Mouse (Mus musculus): ENCODE results near the gene Gm28038. TPM values are rescaled to one million over a fixed set of nuclear protein-coding genes. Genes with fewer than 3 reads are reported as not detected.

Gene Gm28038
- polyA plus RNA-seq (2012; rRNA removed), result not detected in 2 replicates

- no peak for TF ChIP-seq POLR2A (IDR thresholded peaks at IDR 0.05; ENCODE audit: borderline replicate concordance, extremely low read depth, insufficient read depth, insufficient read length, poor library complexity, severe bottlenecking)
- TF ChIP-seq CTCF (IDR thresholded peaks at IDR 0.05; ENCODE audit: borderline replicate concordance, extremely low read depth, insufficient read depth, insufficient read length), result no peak
- no peak for DNase-seq (ENCODE audit: low read depth)
Observed at GRCm38 (mm10) chr2:30280743-30281142, at the start of gene Gm28038. Gm28038 (plus strand) TSS chr2:30281043.

- TF ChIP-seq POLR2A (IDR thresholded peaks at IDR 0.05; ENCODE audit: borderline replicate concordance, extremely low read depth, insufficient read depth, insufficient read length, poor library complexity, severe bottlenecking), result no peak
- TF ChIP-seq CTCF (IDR thresholded peaks at IDR 0.05; ENCODE audit: borderline replicate concordance, extremely low read depth, insufficient read depth, insufficient read length), result no peak
- no peak for DNase-seq (ENCODE audit: low read depth)
Observed at GRCm38 (mm10) chr2:30235593-30235992, 45.2 kb upstream of the Gm28038 start.

GRCm38 (mm10) chr2:30236426-30237198 lies 44.2 kb upstream of the Gm28038 start:
- DNase-seq (ENCODE audit: low read depth), result peak; percentile 33
- no peak for TF ChIP-seq CTCF (IDR thresholded peaks at IDR 0.05; ENCODE audit: borderline replicate concordance, extremely low read depth, insufficient read depth, insufficient read length)
- TF ChIP-seq POLR2A (IDR thresholded peaks at IDR 0.05; ENCODE audit: borderline replicate concordance, extremely low read depth, insufficient read depth, insufficient read length, poor library complexity, severe bottlenecking), result no peak

DNA sequence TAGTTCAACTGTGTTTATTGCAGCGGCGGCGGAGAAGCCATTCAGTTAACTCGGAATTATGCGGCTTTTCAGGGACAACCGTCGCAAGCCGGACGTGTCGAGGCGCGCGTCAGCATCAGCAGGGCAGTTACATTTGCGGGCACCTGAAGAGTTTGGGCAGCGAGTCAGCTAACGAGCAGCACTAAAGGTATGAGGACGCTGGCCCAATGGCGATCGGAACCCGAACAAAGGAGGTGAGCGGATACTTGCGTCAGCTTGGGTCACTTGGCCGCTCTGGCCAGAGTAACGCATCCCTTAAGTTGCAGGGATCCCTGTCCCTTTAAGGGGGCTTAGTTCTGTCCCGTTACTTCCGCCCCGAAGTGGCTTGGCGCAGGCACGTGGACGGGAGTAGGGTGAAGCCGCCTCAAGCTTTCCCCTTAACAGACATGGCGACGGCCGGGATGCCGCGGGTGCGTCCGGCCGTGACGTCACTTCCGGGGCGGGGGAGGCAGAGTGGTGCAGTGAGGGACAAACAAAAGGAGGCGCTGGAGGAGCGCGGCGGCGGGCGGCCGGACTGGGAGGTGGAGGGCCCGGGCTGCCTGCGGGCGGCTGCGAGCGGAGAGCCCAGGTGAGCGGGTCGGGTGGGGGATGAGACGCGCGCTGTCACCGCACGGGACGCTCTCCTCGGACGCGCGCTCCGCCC lies 43.5 kb upstream of the Gm28038 start, which contains the start of gene Lrrc8a:
Gene Lrrc8a (plus strand): TSS at position 517 of the 682 bp plus-strand sequence.
- TF ChIP-seq CTCF (IDR thresholded peaks at IDR 0.05; ENCODE audit: borderline replicate concordance, extremely low read depth, insufficient read depth, insufficient read length) (0 out of 2 replicates have a peak, but pooled peaks have one; percentile 0), POLR2A (IDR thresholded peaks at IDR 0.05; ENCODE audit: borderline replicate concordance, extremely low read depth, insufficient read depth, insufficient read length, poor library complexity, severe bottlenecking) (peak; percentile 93)
- peak; percentile 100 for DNase-seq (ENCODE audit: low read depth)

DNA sequence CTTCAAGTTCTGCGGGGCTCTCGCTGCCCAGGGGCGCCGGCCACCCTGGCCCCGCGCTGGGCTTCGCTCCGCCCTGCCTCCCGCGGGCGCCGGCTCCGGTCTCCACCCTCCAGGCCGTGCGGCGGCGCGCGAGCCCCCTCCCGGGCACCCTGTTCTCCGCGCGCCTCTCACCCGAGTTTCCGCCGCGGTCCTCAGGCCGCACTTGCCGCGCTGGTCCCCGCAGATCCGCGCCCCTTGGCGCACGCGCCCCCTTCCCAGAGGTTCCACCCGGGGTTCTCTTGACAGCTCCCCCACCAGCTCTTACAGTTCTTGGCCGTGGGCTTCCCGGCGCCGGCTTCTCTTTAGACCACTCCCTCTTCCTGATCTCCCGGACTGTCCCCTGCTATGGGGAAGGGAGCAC lies 43.0 kb upstream of the Gm28038 start:
- no peak for TF ChIP-seq POLR2A (IDR thresholded peaks at IDR 0.05; ENCODE audit: borderline replicate concordance, extremely low read depth, insufficient read depth, insufficient read length, poor library complexity, severe bottlenecking)
- no peak for TF ChIP-seq CTCF (IDR thresholded peaks at IDR 0.05; ENCODE audit: borderline replicate concordance, extremely low read depth, insufficient read depth, insufficient read length)
- DNase-seq (ENCODE audit: low read depth), result no peak

DNA sequence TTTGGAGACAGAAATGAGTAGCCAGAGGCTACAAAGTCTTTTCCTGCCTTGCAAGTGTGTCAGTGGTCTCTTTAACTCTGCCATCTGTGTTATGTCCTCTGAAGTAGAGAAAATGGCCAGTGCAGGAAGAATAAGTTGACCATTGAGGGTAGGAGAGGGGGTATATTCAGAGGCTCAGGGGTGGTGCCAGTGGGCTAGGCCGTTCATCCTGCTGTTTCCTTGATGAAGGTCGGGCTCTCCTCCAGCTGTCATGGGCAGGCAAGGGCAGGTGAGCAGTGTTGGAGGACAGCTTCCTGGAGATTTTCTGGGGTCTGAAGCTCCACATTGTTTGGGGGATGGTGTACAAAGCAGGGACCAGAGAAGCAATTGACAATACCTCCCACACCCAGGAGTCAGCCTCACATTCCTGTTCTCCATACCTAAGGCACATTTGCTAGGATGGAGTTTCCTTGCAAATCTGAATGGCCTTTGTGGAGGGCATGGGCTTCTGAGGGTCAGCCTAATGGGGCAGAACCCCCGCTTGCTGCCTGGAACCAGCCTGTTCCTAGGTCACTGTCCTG lies 41.9 kb upstream of the Gm28038 start:
- no peak for DNase-seq (ENCODE audit: low read depth)
- no peak for TF ChIP-seq CTCF (IDR thresholded peaks at IDR 0.05; ENCODE audit: borderline replicate concordance, extremely low read depth, insufficient read depth, insufficient read length)
- TF ChIP-seq POLR2A (IDR thresholded peaks at IDR 0.05; ENCODE audit: borderline replicate concordance, extremely low read depth, insufficient read depth, insufficient read length, poor library complexity, severe bottlenecking), result no peak

GRCm38 (mm10) chr2:30239777-30240176 lies 41.1 kb upstream of the Gm28038 start:
- TF ChIP-seq POLR2A (IDR thresholded peaks at IDR 0.05; ENCODE audit: borderline replicate concordance, extremely low read depth, insufficient read depth, insufficient read length, poor library complexity, severe bottlenecking) (no peak), CTCF (IDR thresholded peaks at IDR 0.05; ENCODE audit: borderline replicate concordance, extremely low read depth, insufficient read depth, insufficient read length) (no peak)
- no peak for DNase-seq (ENCODE audit: low read depth)

DNA sequence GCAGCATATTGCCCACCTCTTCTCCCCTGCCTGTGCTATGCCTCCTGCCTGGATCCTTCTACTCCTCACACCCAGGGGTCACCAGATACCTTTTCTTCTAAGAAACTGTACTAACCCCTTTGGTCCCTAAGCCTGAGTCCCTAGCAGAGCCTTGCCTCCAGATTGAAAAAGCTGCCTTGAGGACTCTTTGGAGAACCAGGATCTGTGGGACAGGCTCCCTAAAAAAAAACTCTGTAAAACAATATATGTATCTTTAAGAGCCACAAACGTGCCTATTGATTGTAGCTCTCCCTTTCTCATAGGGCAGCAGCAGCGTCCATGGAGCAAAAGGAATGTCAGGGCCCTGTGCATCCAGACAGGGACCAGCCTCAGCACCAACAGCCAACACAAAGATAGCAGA lies 40.6 kb upstream of the Gm28038 start, which contains the start of gene Gm28035:
Gene Gm28035 (plus strand): TSS at position 301 of the 400 bp plus-strand sequence.
- no peak for TF ChIP-seq POLR2A (IDR thresholded peaks at IDR 0.05; ENCODE audit: borderline replicate concordance, extremely low read depth, insufficient read depth, insufficient read length, poor library complexity, severe bottlenecking)
- TF ChIP-seq CTCF (IDR thresholded peaks at IDR 0.05; ENCODE audit: borderline replicate concordance, extremely low read depth, insufficient read depth, insufficient read length), result no peak
- DNase-seq (ENCODE audit: low read depth), result no peak

DNA sequence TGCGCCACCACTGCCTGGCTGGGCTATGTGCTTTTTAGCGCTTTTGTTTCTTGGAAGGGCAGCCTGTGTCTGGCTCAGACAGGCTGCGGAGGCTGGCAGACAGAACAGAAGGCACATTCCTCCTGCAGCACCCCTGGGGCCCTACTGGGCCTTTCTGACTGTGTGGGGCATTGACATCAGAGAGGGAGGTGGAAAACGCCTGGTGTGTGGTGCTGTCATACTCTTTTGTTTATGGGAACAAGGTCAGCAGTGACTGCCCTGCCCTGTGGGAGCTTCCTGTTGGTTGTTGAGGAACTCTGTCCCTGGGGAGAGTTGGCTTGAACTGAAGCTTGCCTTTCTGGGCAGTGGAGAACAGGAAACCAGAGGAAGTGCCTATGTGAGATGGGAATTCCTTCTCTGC lies 38.3 kb upstream of the Gm28038 start:
- DNase-seq (ENCODE audit: low read depth), result peak; percentile 44
- TF ChIP-seq POLR2A (IDR thresholded peaks at IDR 0.05; ENCODE audit: borderline replicate concordance, extremely low read depth, insufficient read depth, insufficient read length, poor library complexity, severe bottlenecking), result no peak
- no peak for TF ChIP-seq CTCF (IDR thresholded peaks at IDR 0.05; ENCODE audit: borderline replicate concordance, extremely low read depth, insufficient read depth, insufficient read length)

DNA sequence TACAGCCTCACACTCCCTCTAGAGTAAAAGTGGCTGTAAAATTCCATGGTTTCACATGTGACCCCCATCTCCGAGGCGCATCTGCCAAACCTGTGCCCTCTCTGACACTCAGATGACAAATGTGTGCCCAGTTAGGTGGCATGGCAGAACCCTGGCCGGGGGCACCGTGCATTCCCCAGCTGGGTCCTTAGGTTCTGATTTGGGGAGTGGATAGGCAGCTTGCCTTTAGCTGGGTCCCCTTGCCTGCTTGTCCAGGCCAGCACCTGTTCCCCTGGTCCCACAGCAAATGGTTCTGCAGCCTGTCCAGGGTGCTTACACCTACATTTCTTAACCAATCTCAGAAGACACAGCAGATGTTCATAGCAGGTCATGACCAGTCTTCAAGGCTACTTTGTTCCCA lies 37.5 kb upstream of the Gm28038 start:
- no peak for DNase-seq (ENCODE audit: low read depth)
- TF ChIP-seq CTCF (IDR thresholded peaks at IDR 0.05; ENCODE audit: borderline replicate concordance, extremely low read depth, insufficient read depth, insufficient read length) (no peak), POLR2A (IDR thresholded peaks at IDR 0.05; ENCODE audit: borderline replicate concordance, extremely low read depth, insufficient read depth, insufficient read length, poor library complexity, severe bottlenecking) (no peak)

GRCm38 (mm10) chr2:30244595-30245178 lies 36.2 kb upstream of the Gm28038 start:
- DNase-seq (ENCODE audit: low read depth), result no peak
- TF ChIP-seq CTCF (IDR thresholded peaks at IDR 0.05; ENCODE audit: borderline replicate concordance, extremely low read depth, insufficient read depth, insufficient read length) (no peak), POLR2A (IDR thresholded peaks at IDR 0.05; ENCODE audit: borderline replicate concordance, extremely low read depth, insufficient read depth, insufficient read length, poor library complexity, severe bottlenecking) (no peak)
